Mouse (Mus musculus) testis, adult 2 months (tissue): ENCODE measurements around the gene Gm3543. TPM values are rescaled to one million over a fixed set of nuclear protein-coding genes. Genes with fewer than 3 reads are reported as not detected.
A peak's percentile ranks its signal among the peaks of the same experiment; 100 is the strongest.
"Not testable (repeated sequence)": the region's sequence is repeated elsewhere in the genome, so short reads cannot be mapped to it uniquely, and the experiment has no call there.

Experiments
- H3K27ac ChIP-seq: fragments of 200-500 bp; 2 replicates; pipeline ENCODE4 v1.5.1; 2012; ENCODE audit warnings: low read depth, low read length; ENCODE audit not compliant: control insufficient read depth, insufficient read depth
- H3K27me3 ChIP-seq: fragments of 200-500 bp; 2 replicates; pipeline ENCODE4 v1.6.1; 2012; ENCODE audit warnings: mild to moderate bottlenecking, low read length, moderate library complexity; ENCODE audit not compliant: control insufficient read depth, insufficient read depth
- H3K36me3 ChIP-seq: fragments of 200-500 bp; 2 replicates; pipeline ENCODE4 v1.6.1; 2012; ENCODE audit warnings: mild to moderate bottlenecking, low read length; ENCODE audit not compliant: control insufficient read depth, insufficient read depth
- H3K4me1 ChIP-seq: fragments of 200-500 bp; 2 replicates; pipeline ENCODE4 v1.6.1; 2012; ENCODE audit warnings: low read length; ENCODE audit not compliant: control insufficient read depth, insufficient read depth
- H3K4me3 ChIP-seq: fragments of 200-500 bp; 2 replicates; pipeline ENCODE4 v1.5.1; 2012; ENCODE audit warnings: low read depth, mild to moderate bottlenecking, low read length, moderate library complexity, mixed read lengths; ENCODE audit not compliant: control insufficient read depth
- polyA plus RNA-seq: library from polyadenylated mRNA; depleted of rRNA; stranded (reverse); fragments of >200 nt; gene quantifications from 2 replicates; pipeline ENCODE4 v1.2.3, GENCODE M21; 2012; rRNA removed

Gm3543 gene
- 16.1 and 19.3 TPM in 2 replicates for polyA plus RNA-seq

DNA sequence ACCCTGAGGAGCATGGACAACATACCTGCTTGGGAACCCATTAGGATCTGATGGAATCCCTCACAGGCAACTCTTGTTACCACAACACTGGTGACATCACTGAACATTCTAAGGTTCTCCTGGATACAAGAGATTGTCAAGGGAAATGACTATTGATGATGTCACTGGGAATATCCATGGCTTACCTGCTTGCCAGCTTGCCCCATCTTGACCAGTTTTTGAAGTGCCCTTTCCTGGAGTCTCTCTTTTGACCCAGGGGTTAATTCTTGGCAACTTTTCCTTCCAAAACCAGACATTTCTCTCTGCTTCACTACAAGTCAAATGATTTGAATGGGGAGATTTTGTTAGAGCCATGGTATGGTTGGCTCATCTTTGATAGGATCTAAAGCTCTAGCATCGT, at the start of gene Gm3543:
Gm3543 (minus strand) TSS at position 101 of the 400 bp plus-strand sequence.
- H3K27ac ChIP-seq, H3K27me3 ChIP-seq, H3K36me3 ChIP-seq, H3K4me1 ChIP-seq: not testable (repeated sequence)
- peak within 1 kb of the TSS; percentile 20 for H3K4me3 ChIP-seq

DNA sequence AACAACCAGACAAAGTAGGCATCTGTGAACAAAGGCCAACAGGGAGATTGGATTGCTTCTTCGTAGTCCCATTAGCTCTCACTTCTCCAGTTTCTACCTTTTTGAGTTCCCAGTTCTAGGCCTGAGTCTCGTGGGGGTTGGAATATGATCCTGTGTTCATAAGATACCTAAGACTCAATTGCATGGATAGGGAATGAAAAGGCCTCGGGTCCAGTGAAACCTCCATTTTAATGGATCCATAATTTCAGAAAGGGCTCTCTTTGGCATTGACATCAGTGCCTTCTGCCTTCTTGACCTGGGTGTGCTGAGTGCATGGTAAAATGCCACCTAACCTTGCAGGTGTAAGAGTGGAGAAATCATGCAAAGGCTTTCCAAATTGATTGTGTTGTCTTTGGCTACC, 14.5 kb downstream of the Gm3543 start:
- H3K4me1 ChIP-seq, H3K4me3 ChIP-seq, H3K27ac ChIP-seq, H3K27me3 ChIP-seq, H3K36me3 ChIP-seq: not testable (repeated sequence)

DNA sequence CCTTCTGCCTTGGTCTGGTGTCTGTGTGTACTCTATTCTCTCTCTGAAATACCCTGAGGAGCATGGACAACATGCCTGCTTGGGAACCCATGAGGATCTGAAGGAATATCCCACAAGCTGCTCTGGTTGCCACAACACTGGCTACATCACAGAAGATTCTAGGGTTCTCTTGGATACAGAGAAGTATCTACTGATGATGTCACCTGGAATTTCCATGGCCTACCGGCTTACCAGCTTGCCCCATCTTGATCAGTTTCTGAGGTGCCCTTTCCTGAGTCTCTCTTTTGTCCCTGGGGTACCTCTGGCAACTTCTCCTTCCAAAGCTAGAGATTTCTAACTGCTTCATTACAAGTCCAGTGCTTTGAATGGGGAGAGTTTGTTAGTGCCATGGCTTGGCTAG, 15.3 kb downstream of the Gm3543 start, which contains the start of gene Gm6401:
Gm6401 (minus strand) TSS at position 101 of the 400 bp plus-strand sequence.
- not testable (repeated sequence) for H3K4me1 ChIP-seq
- peak within 1 kb of the TSS; percentile 57 for H3K4me3 ChIP-seq

DNA sequence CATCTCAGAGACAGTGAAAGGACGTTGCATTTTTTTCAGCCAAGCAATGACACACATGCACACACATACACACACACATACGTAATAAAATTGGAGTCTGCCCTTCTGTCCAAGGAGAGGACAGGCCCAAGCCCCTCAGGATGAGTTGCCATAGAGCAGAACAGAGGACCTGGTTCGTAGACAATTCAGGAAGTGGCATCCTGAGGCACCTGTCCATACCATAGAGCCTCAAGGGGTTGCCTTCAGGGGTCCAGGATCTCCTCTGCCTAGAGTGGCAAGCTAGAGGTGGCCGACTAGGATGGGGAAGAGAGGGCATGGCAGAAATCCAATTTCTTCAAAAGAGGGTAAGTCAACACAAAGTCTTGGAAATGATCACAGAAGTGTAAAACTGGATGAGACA, 19.0 kb downstream of the Gm3543 start:
- H3K36me3 ChIP-seq, H3K27ac ChIP-seq, H3K27me3 ChIP-seq, H3K4me3 ChIP-seq, H3K4me1 ChIP-seq: not testable (repeated sequence)

More for the DNA sequence above, 15.3 kb downstream of the Gm3543 start, which contains the start of gene Gm6401:
- H3K27ac ChIP-seq, H3K36me3 ChIP-seq, H3K27me3 ChIP-seq: not testable (repeated sequence)

DNA sequence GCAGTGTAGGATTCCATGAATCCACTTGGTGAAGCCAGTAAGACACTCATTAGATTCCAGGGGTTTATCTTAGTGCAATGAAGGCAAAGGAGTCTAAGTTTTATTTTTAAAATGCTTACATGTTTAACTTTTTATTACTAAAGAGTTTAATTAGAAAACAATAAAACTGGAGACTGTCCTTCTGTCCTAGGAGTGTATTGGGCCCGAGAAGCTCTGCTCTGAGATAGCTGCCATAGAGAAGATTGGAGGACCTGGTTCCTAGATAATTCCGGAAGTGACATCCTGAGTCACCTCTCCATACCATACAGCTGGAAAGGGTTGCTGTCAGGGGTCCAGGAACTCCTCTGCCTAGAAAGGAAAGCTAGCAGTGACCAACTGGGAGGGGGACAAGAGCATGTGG, 39.4 kb downstream of the Gm3543 start, which contains the start of gene 1700024B05Rik:
1700024B05Rik (plus strand) TSS at position 301 of the 400 bp plus-strand sequence.
- H3K27me3 ChIP-seq = not testable (repeated sequence)

More for the DNA sequence above, 39.4 kb downstream of the Gm3543 start, which contains the start of gene 1700024B05Rik:
- H3K27ac ChIP-seq, H3K4me1 ChIP-seq, H3K36me3 ChIP-seq: not testable (repeated sequence)
- H3K4me3 ChIP-seq = peak within 1 kb of the TSS; percentile 32; the same call in 1 of the 2 replicates

Other genes with a start within 250 kb of the Gm3543 start
- gene Gm7929, start 232.7 kb downstream of the Gm3543 start, polyA plus RNA-seq = 0.31 TPM in 1 of 2 replicates, not detected in the other
- gene Gm47189, start 210.9 kb downstream of the Gm3543 start, polyA plus RNA-seq = 4.7 and 4.8 TPM in 2 replicates
- 0.17 TPM in 1 of 2 replicates, not detected in the other for gene Gm7980, start 76.0 kb downstream of the Gm3543 start, polyA plus RNA-seq
- gene 1700049E17Rik1, start 58.4 kb downstream of the Gm3543 start, polyA plus RNA-seq = not detected in 2 replicates
- gene 1700024B05Rik, start 39.3 kb downstream of the Gm3543 start, polyA plus RNA-seq = 2.3 and 2.5 TPM in 2 replicates
- 0.37 and 0.62 TPM in 2 replicates for gene Gm6401, start 15.4 kb downstream of the Gm3543 start, polyA plus RNA-seq
- 0.12 TPM in 1 of 2 replicates, not detected in the other for gene Gm7951, start 134.0 kb upstream of the Gm3543 start, polyA plus RNA-seq
- gene Gm17027, start 179.3 kb upstream of the Gm3543 start, polyA plus RNA-seq = 0.12 and 0.31 TPM in 2 replicates
- 3.4 and 3.6 TPM in 2 replicates for gene Gm3573, start 207.5 kb upstream of the Gm3543 start, polyA plus RNA-seq